30 mouse cellular contexts compared by ENCODE assay signal in genomic region chr16:97874376-97874775, GRCm38 (mm10).
"Had no signal": no experiment of that assay in that cellular context is flagged by ENCODE, and none has a peak within 500 bp of the region (broad histone marks: within the 10 kb centered on the region; RNA-seq: fewer than 3 reads in every experiment).

No protein-coding gene starts in this region.

- H3K4me2 ChIP-seq: limb, embryonic 12.5 days; limb, embryonic 13.5 days; liver, embryonic 11.5 days; liver, embryonic 12.5 days; liver, embryonic 13.5 days; liver, embryonic 15.5 days; lung, embryonic 14.5 days; lung, embryonic 15.5 days; midbrain, embryonic 11.5 days; midbrain, embryonic 12.5 days; midbrain, embryonic 13.5 days; midbrain, embryonic 15.5 days; neural tube, embryonic 12.5 days had no signal

- H3K9me3 ChIP-seq: limb, embryonic 12.5 days; limb, embryonic 13.5 days; liver, embryonic 12.5 days; liver, embryonic 13.5 days; liver, embryonic 15.5 days; lung, embryonic 15.5 days; megakaryocyte, embryonic 14.5 days; midbrain, embryonic 10.5 days; midbrain, embryonic 12.5 days; midbrain, embryonic 13.5 days; midbrain, embryonic 15.5 days; neural tube, embryonic 12.5 days had no signal

- H3K4me1 ChIP-seq: limb, embryonic 12.5 days; limb, embryonic 13.5 days; liver, embryonic 12.5 days; liver, embryonic 13.5 days; liver, embryonic 15.5 days; lung, embryonic 15.5 days; megakaryocyte, embryonic 14.5 days; midbrain, embryonic 10.5 days; midbrain, embryonic 12.5 days; midbrain, embryonic 13.5 days; midbrain, embryonic 15.5 days; neural tube, embryonic 12.5 days had no signal

- DNase-seq: left cerebral cortex, postnatal 4 days; liver; liver, embryonic 13.5 days; liver, postnatal 0 days; lung, adult 18-20 months; lung, adult 2 months; lung, embryonic 14.5 days; lung, postnatal 10 days; lung, postnatal 14 days; lung, postnatal 36 days; lung, postnatal 4 days; midbrain, embryonic 14.5 days had no signal

- H3K4me3 ChIP-seq: limb, embryonic 12.5 days; limb, embryonic 13.5 days; liver, embryonic 12.5 days; liver, embryonic 13.5 days; liver, embryonic 15.5 days; lung, embryonic 15.5 days; megakaryocyte, embryonic 14.5 days; midbrain, embryonic 10.5 days; midbrain, embryonic 12.5 days; midbrain, embryonic 13.5 days; midbrain, embryonic 15.5 days; myocyte; neural tube, embryonic 12.5 days had no signal

- H3K9ac ChIP-seq: limb, embryonic 12.5 days; limb, embryonic 13.5 days; liver, embryonic 12.5 days; liver, embryonic 13.5 days; liver, embryonic 14.5 days; liver, embryonic 15.5 days; liver, postnatal 0 days; lung, embryonic 14.5 days; lung, embryonic 15.5 days; midbrain, embryonic 12.5 days; midbrain, embryonic 13.5 days; midbrain, embryonic 15.5 days; neural tube, embryonic 12.5 days had no signal

- ATAC-seq: liver, embryonic 12.5 days; liver, postnatal 0 days; lung, postnatal 0 days; midbrain, embryonic 13.5 days; midbrain, embryonic 15.5 days; midbrain, embryonic 16.5 days had no signal

- H3K36me3 ChIP-seq: liver, embryonic 13.5 days; neural tube, embryonic 12.5 days had no signal

- H3K27ac ChIP-seq: limb, embryonic 12.5 days; limb, embryonic 13.5 days; liver, embryonic 12.5 days; liver, embryonic 13.5 days; liver, embryonic 14.5 days; liver, embryonic 15.5 days; lung, embryonic 15.5 days; macrophage; midbrain, embryonic 10.5 days; midbrain, embryonic 12.5 days; midbrain, embryonic 13.5 days; midbrain, embryonic 15.5 days; neural tube, embryonic 12.5 days had no signal

- H3K27me3 ChIP-seq: limb, embryonic 12.5 days; limb, embryonic 13.5 days; liver, embryonic 12.5 days; liver, embryonic 13.5 days; liver, embryonic 15.5 days; lung, embryonic 15.5 days; megakaryocyte, embryonic 14.5 days; midbrain, embryonic 12.5 days; midbrain, embryonic 13.5 days; midbrain, embryonic 15.5 days; neural tube, embryonic 12.5 days had no signal
